Mouse (Mus musculus) hindbrain, embryonic 10.5 days (tissue): Measurements from ENCODE around the gene Ipcef1. TPM values are rescaled to one million over a fixed set of nuclear protein-coding genes. Genes with fewer than 3 reads are reported as not detected.
A peak's percentile ranks its signal among the peaks of the same experiment; 100 is the strongest.
"Not testable (repeated sequence)": the region's sequence is repeated elsewhere in the genome, so short reads cannot be mapped to it uniquely, and the experiment has no call there.

Source experiments
- DNase-seq: peaks from one replicate; pipeline ENCODE4 v3.0.0-alpha.2; 2017; ENCODE audit warnings: low spot score
- H3K27ac ChIP-seq: fragments of 300-500 bp; sonication (generic); 2 replicates; pipeline ENCODE4 v1.5.1; 2016; ENCODE audit warnings: mild to moderate bottlenecking, moderate library complexity
- H3K27me3 ChIP-seq: fragments of 300-500 bp; sonication (generic); 2 replicates; pipeline ENCODE4 v1.6.1; 2016; ENCODE audit warnings: mild to moderate bottlenecking; ENCODE audit not compliant: poor library complexity, insufficient read depth, severe bottlenecking
- H3K36me3 ChIP-seq: fragments of 300-500 bp; sonication (generic); 2 replicates; pipeline ENCODE4 v1.6.1; 2016; ENCODE audit warnings: mild to moderate bottlenecking, moderate library complexity
- H3K4me1 ChIP-seq: fragments of 300-500 bp; sonication (generic); replicated peaks from 2 replicates; pipeline ENCODE4 v1.6.1; 2016; ENCODE audit warnings: mild to moderate bottlenecking
- H3K4me3 ChIP-seq: fragments of 300-500 bp; sonication (generic); 2 replicates; pipeline ENCODE4 v1.5.1; 2016; ENCODE audit warnings: mild to moderate bottlenecking, moderate library complexity
- H3K9me3 ChIP-seq: fragments of 300-500 bp; sonication (generic); 2 replicates; pipeline ENCODE4 v1.6.1; 2016; ENCODE audit warnings: mild to moderate bottlenecking, moderate library complexity
- WGBS: fragments of 180-500 bp; shearing (Covaris S2); methylation state at CpG from one replicate; pipeline ENCODE4 v1.1.7; 2016; 5-methylcytosine and 5-hydroxymethylcytosine counted together
- polyA plus RNA-seq: library from polyadenylated mRNA; unstranded; fragments of >200 nt; fragmentation: Nextera tagmentation; extraction: Ambion mirVana; gene quantifications from 2 replicates; pipeline ENCODE4 v1.2.1, GENCODE M21; 2016

Gene Ipcef1
- polyA plus RNA-seq, 1 experiment from 2014 or later: 0.16 TPM

DNA sequence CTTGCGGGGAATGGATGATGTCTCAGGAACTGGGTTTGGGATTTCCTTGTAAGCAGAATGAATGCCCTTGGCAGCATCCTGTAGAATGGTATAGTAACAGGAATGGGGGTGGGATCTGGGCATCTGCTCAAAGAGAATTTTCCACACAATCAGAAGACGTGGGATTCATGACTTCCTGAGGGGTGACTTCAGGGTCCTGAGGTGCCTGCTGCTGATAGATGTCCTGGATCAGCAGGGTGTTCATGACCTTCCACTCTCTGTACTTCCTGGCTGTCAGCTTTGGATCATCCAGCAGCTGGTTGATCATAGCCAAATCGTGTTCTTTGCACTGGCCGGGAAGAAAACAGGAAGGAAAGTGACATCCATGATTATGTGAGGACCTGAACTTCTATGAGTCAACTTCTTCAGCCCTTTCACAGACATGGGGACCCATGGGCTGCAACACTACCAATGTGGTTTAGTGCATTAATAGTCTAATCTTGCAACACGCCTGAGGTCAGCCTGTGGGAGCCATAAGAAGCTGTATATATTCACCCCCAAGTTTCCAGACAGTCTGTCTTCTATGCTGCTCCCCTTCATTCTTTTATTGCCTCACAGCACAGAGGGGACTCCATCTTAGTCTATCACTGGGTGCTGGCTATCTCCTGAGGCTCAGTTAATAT, 161.8 kb downstream of the Ipcef1 start:
- DNase-seq: no peak
- no peaks in the 10 kb centered on the region for H3K27me3 ChIP-seq
- no peaks in the 10 kb centered on the region for H3K9me3 ChIP-seq
- H3K4me3 ChIP-seq: no peak overlapping the region
- no peak overlapping the region for H3K27ac ChIP-seq
- H3K4me1 ChIP-seq: no peaks in the 10 kb centered on the region
- 79% methylated on average over 5 of the region's 5 CpGs for whole genome bisulfite sequencing
- no peaks in the 10 kb centered on the region for H3K36me3 ChIP-seq

DNA sequence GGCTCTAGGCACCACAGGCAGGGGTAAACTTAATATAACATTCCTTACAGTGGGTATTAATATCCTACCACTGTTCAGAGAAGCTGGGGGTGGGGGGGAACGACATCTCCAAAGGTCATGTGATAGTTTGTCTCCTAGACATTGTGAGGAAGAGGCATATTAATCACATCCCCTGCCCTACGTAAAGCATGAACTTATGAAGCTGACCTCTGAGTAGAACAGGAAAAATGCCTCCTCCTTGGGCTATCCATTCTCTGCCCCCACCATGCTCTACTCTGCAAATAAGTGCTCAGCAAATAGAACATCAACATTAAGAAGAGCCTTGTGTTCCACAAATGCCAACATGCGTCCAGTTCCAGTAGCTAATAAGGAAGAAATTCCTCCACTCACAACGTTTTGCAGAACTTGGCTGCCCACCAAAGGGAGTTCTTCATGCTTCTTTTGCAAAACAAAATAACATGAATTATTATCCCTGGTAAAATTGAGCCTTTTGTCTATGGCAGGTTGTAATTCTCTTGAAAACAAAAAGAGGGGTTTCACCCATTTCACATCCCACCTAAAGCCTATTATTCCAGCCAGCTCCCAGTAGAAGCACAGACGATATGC, 162.5 kb downstream of the Ipcef1 start:
- H3K4me3 ChIP-seq: no peak overlapping the region
- 77% methylated on average over 5 of the region's 5 CpGs for WGBS
- H3K36me3 ChIP-seq: no peaks in the 10 kb centered on the region
- no peak overlapping the region for H3K27ac ChIP-seq
- no peaks in the 10 kb centered on the region for H3K9me3 ChIP-seq
- no peaks in the 10 kb centered on the region for H3K27me3 ChIP-seq
- no peaks in the 10 kb centered on the region for H3K4me1 ChIP-seq
- no peak for DNase-seq

DNA sequence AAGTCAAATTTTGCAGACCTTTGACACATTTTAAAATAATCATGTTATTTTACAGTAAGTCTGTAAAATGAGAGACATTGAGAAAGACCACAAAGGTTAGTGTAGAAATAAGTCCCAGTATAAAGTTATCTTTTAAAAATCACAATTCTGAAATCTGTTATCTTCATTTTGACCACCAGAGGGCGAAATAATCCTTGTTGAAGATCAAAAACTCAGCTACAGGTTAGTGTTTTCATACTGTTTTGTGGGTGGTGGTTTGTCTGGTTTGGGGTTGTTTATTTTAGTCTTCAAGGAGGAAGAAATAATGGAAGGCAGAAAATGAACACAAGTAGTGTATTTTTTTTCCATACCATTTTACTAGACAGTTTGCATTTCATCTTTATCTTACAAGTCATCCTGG, 166.8 kb downstream of the Ipcef1 start:
- WGBS: 0% methylated on average over 1 of the region's 1 CpGs
- DNase-seq: no peak
- 0 out of 2 replicates have a peak, but pooled peaks cover 2% of the 10 kb centered on the region for H3K9me3 ChIP-seq

GRCm38 (mm10) chr10:6882041-6882440, 170.2 kb downstream of the Ipcef1 start:
- H3K27ac ChIP-seq, H3K36me3 ChIP-seq, H3K9me3 ChIP-seq, H3K4me1 ChIP-seq, H3K4me3 ChIP-seq, H3K27me3 ChIP-seq, DNase-seq: not testable (repeated sequence)
- 93% methylated on average over 1 of the region's 1 CpGs for WGBS

More for the DNA sequence above, 166.8 kb downstream of the Ipcef1 start:
- Histone ChIP-seq H3K27ac (no peak overlapping the region), H3K27me3 (no peaks in the 10 kb centered on the region), H3K4me1 (no peaks in the 10 kb centered on the region), H3K4me3 (no peak overlapping the region), H3K36me3 (no peaks in the 10 kb centered on the region)

DNA sequence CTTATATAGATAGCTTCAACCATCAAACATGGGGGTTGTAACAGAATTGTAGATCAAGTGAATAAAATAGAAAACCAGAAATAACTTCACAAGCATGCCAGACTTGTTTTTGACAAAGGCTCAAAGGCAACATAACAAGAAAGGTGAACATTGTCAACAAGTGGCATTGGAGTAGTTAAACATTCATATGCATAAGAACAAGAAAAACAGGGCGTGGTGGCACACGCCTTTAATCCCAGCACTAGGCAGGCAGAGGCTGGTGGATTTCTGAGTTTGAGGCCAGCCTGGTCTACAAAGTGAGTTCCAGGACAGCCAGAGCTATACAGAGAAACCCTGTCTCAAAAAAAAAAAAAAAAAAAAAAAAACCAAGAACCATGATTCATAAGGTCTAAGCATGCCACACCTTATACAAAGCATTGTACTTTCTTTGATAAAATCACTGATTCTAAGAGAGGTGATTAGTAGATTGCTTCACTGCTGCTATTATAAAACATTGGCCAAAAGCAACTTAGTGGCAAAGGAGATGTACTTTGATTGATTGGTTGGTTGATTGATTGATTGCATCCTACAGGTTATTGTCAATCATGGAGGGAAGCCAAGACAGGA, 173.9 kb downstream of the Ipcef1 start:
- Histone ChIP-seq H3K36me3 (no peaks in the 10 kb centered on the region), H3K27me3 (no peaks in the 10 kb centered on the region), H3K27ac (no peak overlapping the region), H3K4me1 (no peaks in the 10 kb centered on the region), H3K4me3 (no peak overlapping the region), H3K9me3 (0 out of 2 replicates have a peak, but pooled peaks cover 2% of the 10 kb centered on the region)
- DNase-seq: no peak
- 85% methylated on average over 2 of the region's 2 CpGs for WGBS

- Histone ChIP-seq H3K27me3 (no peaks in the 10 kb centered on the region), H3K9me3 (peaks cover 7% of the 10 kb centered on the region), H3K36me3 (no peaks in the 10 kb centered on the region), H3K27ac (no peak overlapping the region), H3K4me3 (no peak overlapping the region), H3K4me1 (no peaks in the 10 kb centered on the region)
- DNase-seq: no peak
- 82% methylated on average over 1 of the region's 1 CpGs for WGBS
Measured at GRCm38 (mm10) chr10:6873917-6874316, 178.4 kb downstream of the Ipcef1 start.

GRCm38 (mm10) chr10:6871418-6872072, 180.7 kb downstream of the Ipcef1 start:
- Histone ChIP-seq H3K36me3 (no peaks in the 10 kb centered on the region), H3K9me3 (peaks cover 17% of the 10 kb centered on the region), H3K27me3 (no peaks in the 10 kb centered on the region), H3K4me3 (no peak overlapping the region), H3K27ac (no peak overlapping the region), H3K4me1 (no peaks in the 10 kb centered on the region)
- no peak for DNase-seq
- 83% methylated on average over 7 of the region's 7 CpGs for whole genome bisulfite sequencing

GRCm38 (mm10) chr10:6855812-6856211, 196.5 kb downstream of the Ipcef1 start:
- no peaks in the 10 kb centered on the region for H3K27me3 ChIP-seq
- WGBS: 67% methylated on average over 3 of the region's 3 CpGs
- no peaks in the 10 kb centered on the region for H3K36me3 ChIP-seq
- no peaks in the 10 kb centered on the region for H3K4me1 ChIP-seq
- no peak for DNase-seq
- no peak overlapping the region for H3K4me3 ChIP-seq
- H3K9me3 ChIP-seq: no peaks in the 10 kb centered on the region
- no peak overlapping the region for H3K27ac ChIP-seq

DNA sequence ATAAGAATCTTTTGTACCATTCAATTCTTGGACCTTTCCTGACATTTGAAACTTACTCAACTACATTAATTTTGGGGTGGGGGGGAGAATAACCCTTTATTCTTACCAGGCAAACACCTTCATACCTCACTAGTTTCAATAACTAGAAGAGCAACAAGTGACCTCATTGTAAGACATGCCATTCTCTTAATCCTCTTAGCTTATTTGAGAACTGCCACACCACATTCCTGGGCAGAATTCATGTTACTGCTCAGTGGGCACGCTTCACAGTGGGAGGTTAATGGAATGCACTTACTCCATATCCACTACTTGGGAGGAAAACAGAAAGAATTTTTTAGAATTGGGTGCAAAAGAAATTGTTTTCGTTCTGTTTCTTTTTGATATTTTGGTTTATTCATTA, 203.4 kb downstream of the Ipcef1 start:
- no peak overlapping the region for H3K4me3 ChIP-seq
- H3K27me3 ChIP-seq: no peaks in the 10 kb centered on the region
- no peaks in the 10 kb centered on the region for H3K9me3 ChIP-seq
- H3K27ac ChIP-seq: no peak overlapping the region
- DNase-seq: no peak
- 77% methylated on average over 2 of the region's 2 CpGs for WGBS
- no peaks in the 10 kb centered on the region for H3K36me3 ChIP-seq
- H3K4me1 ChIP-seq: 0 out of 2 replicates have a peak, but pooled peaks cover 5% of the 10 kb centered on the region

GRCm38 (mm10) chr10:6848162-6848754, 204.0 kb downstream of the Ipcef1 start:
- no peak overlapping the region for H3K27ac ChIP-seq
- no peaks in the 10 kb centered on the region for H3K27me3 ChIP-seq
- 0 out of 2 replicates have a peak, but pooled peaks cover 5% of the 10 kb centered on the region for H3K4me1 ChIP-seq
- WGBS: 69% methylated on average over 7 of the region's 7 CpGs
- no peak overlapping the region for H3K4me3 ChIP-seq
- peak; percentile 7 for DNase-seq
- H3K36me3 ChIP-seq: no peaks in the 10 kb centered on the region
- no peaks in the 10 kb centered on the region for H3K9me3 ChIP-seq

DNA sequence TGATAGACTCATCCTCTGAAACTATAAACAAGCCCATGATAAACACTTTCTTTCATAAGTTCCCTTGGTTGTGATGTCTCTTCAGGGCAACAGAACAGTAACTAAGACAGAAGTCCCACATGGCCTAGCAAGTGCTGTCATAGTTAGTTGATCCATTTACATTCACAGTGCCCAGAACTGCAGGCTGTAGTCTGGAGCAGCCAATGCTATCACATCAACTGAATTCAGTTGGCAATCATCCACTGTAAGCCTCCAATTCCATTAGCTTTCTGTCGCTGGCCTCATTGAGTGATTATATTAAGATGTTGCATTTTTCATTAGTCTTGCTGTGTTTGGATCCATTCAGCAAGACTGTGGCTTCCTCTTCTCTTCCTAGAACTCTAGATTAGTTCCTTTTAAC, 206.0 kb downstream of the Ipcef1 start:
- DNase-seq: no peak
- Histone ChIP-seq H3K4me3 (no peak overlapping the region), H3K27me3 (no peaks in the 10 kb centered on the region), H3K4me1 (0 out of 2 replicates have a peak, but pooled peaks cover 5% of the 10 kb centered on the region), H3K27ac (no peak overlapping the region), H3K36me3 (no peaks in the 10 kb centered on the region), H3K9me3 (no peaks in the 10 kb centered on the region)
- 85% methylated on average over 1 of the region's 1 CpGs for WGBS

DNA sequence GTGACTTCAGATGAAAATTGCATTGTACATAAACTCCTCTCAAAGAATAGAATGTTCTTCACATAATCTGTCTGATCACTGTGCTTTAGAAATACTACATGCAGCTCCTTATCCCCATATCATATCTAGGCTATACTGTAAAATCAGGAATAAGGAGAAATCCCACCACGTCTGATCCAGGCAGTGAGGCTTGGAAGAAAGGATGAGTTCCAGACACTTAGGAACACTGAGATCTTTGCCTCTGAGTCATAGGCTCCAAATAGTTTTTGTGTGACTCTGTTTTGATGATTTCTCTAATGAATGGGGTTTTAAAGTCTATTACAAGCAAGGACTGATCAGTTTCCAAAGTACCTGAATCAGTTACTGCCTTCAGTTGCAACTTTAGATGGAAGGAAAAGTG, 210.1 kb downstream of the Ipcef1 start:
- Histone ChIP-seq H3K4me3 (no peak overlapping the region), H3K4me1 (no peaks in the 10 kb centered on the region), H3K9me3 (no peaks in the 10 kb centered on the region), H3K36me3 (no peaks in the 10 kb centered on the region), H3K27ac (no peak overlapping the region), H3K27me3 (no peaks in the 10 kb centered on the region)
- WGBS: 80% methylated on average over 1 of the region's 1 CpGs
- DNase-seq: no peak
